Mouse (Mus musculus) gastrocnemius, adult 18-20 months (tissue): ENCODE measurements around the gene Tmem110. TPM values are rescaled to one million over a fixed set of nuclear protein-coding genes. Genes with fewer than 3 reads are reported as not detected.

Source experiments
- DNase-seq: peaks from one replicate; pipeline ENCODE4 v3.0.0; 2021; ENCODE audit warnings: low spot score
- long read RNA-seq, 2 experiments: library from polyadenylated mRNA; stranded (forward); transcript quantifications; one replicate each; pipeline ENCODE4 v2.0.0; 2021
- total RNA-seq, 2 experiments: library from RNA; stranded (reverse); gene quantifications; 2 replicates each; pipeline ENCODE4 v1.2.3; 2021

Gene Tmem110
- 10 to 100 TPM in 1 of 2 experiments, 1 to 10 TPM in 1; 5.9 to 10.2 TPM for total RNA-seq
- long read RNA-seq, experiment 1, transcript Tmem110-201 (8 exons, 3,742 nt): major isoform, 6 of 10 reads
- long read RNA-seq, experiment 1, partial matches to known transcripts: 1 of 10 reads
- long read RNA-seq, experiment 1, other reads (novel, unspliced or antisense): 3 of 10 reads
- long read RNA-seq, experiment 2, transcript Tmem110-201 (8 exons, 3,742 nt): major isoform, 7 of 13 reads
- long read RNA-seq, experiment 2, partial matches to known transcripts: 2 of 13 reads
- long read RNA-seq, experiment 2, other reads (novel, unspliced or antisense): 4 of 13 reads

- peak; percentile 84 for DNase-seq
These were observed at the start of gene Tmem110 for GRCm38 (mm10) chr14:30825476-30826131. Tmem110 (plus strand) TSS chr14:30825590.

GRCm38 (mm10) chr14:30784614-30785013 lies 40.8 kb upstream of the Tmem110 start:
- DNase-seq: no peak

- DNase-seq: no peak
These were observed 35.9 kb upstream of the Tmem110 start for GRCm38 (mm10) chr14:30789471-30789870.

GRCm38 (mm10) chr14:30792871-30793270 lies 32.5 kb upstream of the Tmem110 start:
- DNase-seq: no peak

- DNase-seq: no peak
These were observed 23.6 kb upstream of the Tmem110 start for GRCm38 (mm10) chr14:30801756-30802155.

- no peak for DNase-seq
These were observed 4.3 kb upstream of the Tmem110 start for GRCm38 (mm10) chr14:30821136-30821535.

- no peak for DNase-seq
These were observed 864 bp upstream of the Tmem110 start for GRCm38 (mm10) chr14:30824456-30824995.

- no peak for DNase-seq
These were observed 342 bp upstream of the Tmem110 start for GRCm38 (mm10) chr14:30825021-30825475.

- DNase-seq: no peak
These were observed 1.1 kb downstream of the Tmem110 start for GRCm38 (mm10) chr14:30826174-30827140.

GRCm38 (mm10) chr14:30827480-30827879 lies 2.1 kb downstream of the Tmem110 start:
- no peak for DNase-seq

- DNase-seq: peak; percentile 44
These were observed 2.7 kb downstream of the Tmem110 start for GRCm38 (mm10) chr14:30828077-30828476.

- peak; percentile 78 for DNase-seq
These were observed 3.5 kb downstream of the Tmem110 start for GRCm38 (mm10) chr14:30828635-30829460.

GRCm38 (mm10) chr14:30837416-30837996 lies 12.1 kb downstream of the Tmem110 start:
- no peak for DNase-seq

- DNase-seq: no peak
These were observed 18.3 kb downstream of the Tmem110 start for GRCm38 (mm10) chr14:30843701-30844100.

GRCm38 (mm10) chr14:30850504-30850903 lies 25.1 kb downstream of the Tmem110 start:
- DNase-seq: no peak

- DNase-seq: no peak
These were observed 26.9 kb downstream of the Tmem110 start for GRCm38 (mm10) chr14:30852325-30852724.

- DNase-seq: peak; percentile 89
These were observed 29.9 kb downstream of the Tmem110 start for GRCm38 (mm10) chr14:30855316-30855715.

GRCm38 (mm10) chr14:30856885-30857507 lies 31.6 kb downstream of the Tmem110 start:
- DNase-seq: no peak

GRCm38 (mm10) chr14:30857990-30858389 lies 32.6 kb downstream of the Tmem110 start:
- DNase-seq: no peak
